Mouse (Mus musculus): ENCODE data around the gene Extl1.

DNA sequence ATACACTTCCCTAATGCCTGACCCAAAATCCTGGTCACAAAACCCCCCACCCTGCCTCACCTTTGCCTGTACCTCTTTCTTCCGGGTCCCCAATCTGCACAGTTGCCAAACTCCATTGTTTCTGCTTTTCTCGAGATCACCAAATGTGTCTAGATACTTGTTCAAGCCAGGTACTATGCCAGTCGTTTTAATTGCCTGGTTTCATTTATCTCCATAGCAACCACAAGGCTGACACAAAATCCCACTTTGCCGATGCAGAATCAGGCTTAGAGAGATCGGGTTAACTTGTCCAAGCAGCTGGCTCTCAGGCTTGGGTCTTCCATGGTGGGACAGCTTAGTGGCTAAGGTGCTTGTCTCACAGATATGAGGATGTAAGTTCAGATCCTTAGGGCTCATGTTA lies 16.6 kb upstream of the Extl1 start:
- TF ChIP-seq EP300 (IDR thresholded peaks at IDR 0.05; ENCODE audit: low read depth) (no peak), CTCF (IDR thresholded peaks at IDR 0.05; ENCODE audit: low read depth) (no peak)
